Mouse (Mus musculus) heart, embryonic 14.5 days (tissue): ENCODE measurements around the gene Chst10. TPM values are rescaled to one million over a fixed set of nuclear protein-coding genes. Genes with fewer than 3 reads are reported as not detected.
A peak's percentile ranks its signal among the peaks of the same experiment; 100 is the strongest.

Source experiments
- ATAC-seq: fragments of 200-750 bp; cut with Nextera tagmentation; 2 replicates; pipeline ENCODE4 v1.8.0; 2017; ENCODE audit warnings: low read depth, moderate TSS enrichment; ENCODE audit not compliant: insufficient number of reproducible peaks, insufficient read depth, low FRiP score
- H3K27ac ChIP-seq, 2 experiments: fragments of 200-500 bp in 1 of 2; fragments of 300-500 bp in 1 of 2; sonication (generic) in 1 of 2; replicated peaks in 1 of 2; 2 replicates each; pipeline ENCODE4 v1.5.1; 2012 to 2014; ENCODE audit warnings: low read depth in 2 of 2, low read length in 2 of 2, control low read depth in 1 of 2, mild to moderate bottlenecking in 1 of 2, mixed read lengths in 1 of 2; ENCODE audit not compliant: control insufficient read depth in 1 of 2, insufficient read depth in 1 of 2
- H3K27me3 ChIP-seq: fragments of 300-500 bp; sonication (generic); 2 replicates; pipeline ENCODE4 v1.6.1; 2014; ENCODE audit warnings: mild to moderate bottlenecking, low read length, control low read depth; ENCODE audit not compliant: control insufficient read depth, insufficient read depth
- H3K36me3 ChIP-seq: fragments of 300-500 bp; sonication (generic); 2 replicates; pipeline ENCODE4 v1.6.1; 2014; ENCODE audit warnings: mild to moderate bottlenecking, control low read depth, low read length, mixed read lengths; ENCODE audit not compliant: control insufficient read depth, insufficient read depth
- H3K4me1 ChIP-seq, 2 experiments: fragments of 200-500 bp in 1 of 2; fragments of 300-500 bp in 1 of 2; sonication (generic) in 1 of 2; 2 replicates each; pipeline ENCODE4 v1.6.1; 2012 to 2014; ENCODE audit warnings: low read length in 2 of 2, control low read depth in 1 of 2, mixed read lengths in 1 of 2; ENCODE audit not compliant: control insufficient read depth in 2 of 2, insufficient read depth in 2 of 2
- H3K4me2 ChIP-seq: fragments of 300-500 bp; sonication (generic); 2 replicates; pipeline ENCODE4 v1.6.1; 2014; ENCODE audit warnings: mild to moderate bottlenecking, low read length
- H3K4me3 ChIP-seq, 2 experiments: fragments of 200-500 bp in 1 of 2; fragments of 300-500 bp in 1 of 2; sonication (generic) in 1 of 2; 2 replicates each; pipeline ENCODE4 v1.5.1; 2012 to 2014; ENCODE audit warnings: low read length in 2 of 2, mild to moderate bottlenecking in 2 of 2, control low read depth in 1 of 2, low read depth in 1 of 2, moderate library complexity in 1 of 2; ENCODE audit not compliant: control insufficient read depth in 1 of 2, insufficient read depth in 1 of 2
- H3K9ac ChIP-seq: fragments of 300-500 bp; sonication (generic); 2 replicates; pipeline ENCODE4 v1.6.1; 2014; ENCODE audit warnings: mild to moderate bottlenecking, low read length
- H3K9me3 ChIP-seq: fragments of 300-500 bp; sonication (generic); 2 replicates; pipeline ENCODE4 v1.6.1; 2016; ENCODE audit warnings: low read length, control low read depth; ENCODE audit not compliant: control insufficient read depth
- WGBS: fragments of 180-500 bp; shearing (Covaris S2); extraction: QIAGEN DNeasy Blood & Tissue Kit; methylation state at CpG from one replicate; pipeline ENCODE4 v1.1.7; 2014; 5-methylcytosine and 5-hydroxymethylcytosine counted together
- polyA plus RNA-seq: library from polyadenylated mRNA; unstranded; fragments of >200 nt; fragmentation: Nextera tagmentation; extraction: Ambion mirVana; gene quantifications from 2 replicates; pipeline ENCODE4 v1.2.1, GENCODE M21; 2014

The Chst10 gene
- polyA plus RNA-seq, 1 experiment from 2014 or later = 2.8 TPM

GRCm38 (mm10) chr1:38834899-38835298 lies 63.1 kb downstream of the Chst10 start:
- Histone ChIP-seq H3K27ac (no peak overlapping the region), H3K27me3 (peaks cover 26% of the 10 kb centered on the region), H3K9ac (no peak overlapping the region), H3K4me3 (no peak overlapping the region), H3K36me3 (no peaks in the 10 kb centered on the region), H3K4me1 (peaks cover 3 to 4% of the 10 kb centered on the region in 2 experiments; a peak in 1 of 4 replicates), H3K4me2 (peak overlapping the region; percentile 97), H3K9me3 (no peaks in the 10 kb centered on the region)
- WGBS = 36% methylated on average over 3 of the region's 3 CpGs
- ATAC-seq = no peak

DNA sequence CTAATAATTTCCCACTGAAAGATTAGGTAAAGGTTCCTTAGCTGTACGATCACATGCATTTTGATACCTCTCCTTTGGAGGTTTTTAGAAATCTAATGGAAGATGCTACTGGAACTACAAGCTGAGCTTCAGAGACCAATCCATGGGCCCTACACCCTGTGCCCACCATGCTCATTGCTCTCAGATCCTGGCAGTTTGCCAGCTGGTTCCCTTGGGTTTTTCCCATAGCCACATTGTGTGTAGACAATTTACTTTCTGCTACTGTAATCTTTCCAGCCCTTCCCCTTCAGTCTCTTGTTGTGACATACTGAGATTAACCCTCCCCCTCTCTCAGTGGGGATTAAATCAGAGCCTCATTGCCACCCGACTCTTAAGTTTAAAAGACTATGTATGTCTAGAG lies 73.0 kb downstream of the Chst10 start:
- Histone ChIP-seq H3K4me2 (no peak overlapping the region), H3K27ac (no peak overlapping the region), H3K27me3 (no peaks in the 10 kb centered on the region), H3K9ac (no peak overlapping the region), H3K9me3 (no peaks in the 10 kb centered on the region), H3K4me1 (no peaks in the 10 kb centered on the region), H3K4me3 (no peak overlapping the region), H3K36me3 (no peaks in the 10 kb centered on the region)
- no peak for ATAC-seq
- WGBS = 66% methylated on average over 2 of the region's 2 CpGs

- no peaks in the 10 kb centered on the region for H3K36me3 ChIP-seq
- WGBS = 71% methylated on average over 2 of the region's 2 CpGs
- no peak for ATAC-seq
Observed at GRCm38 (mm10) chr1:38823851-38824250, 74.1 kb downstream of the Chst10 start.

GRCm38 (mm10) chr1:38819691-38820090 lies 78.3 kb downstream of the Chst10 start:
- Histone ChIP-seq H3K9me3 (no peaks in the 10 kb centered on the region), H3K4me2 (no peak overlapping the region), H3K36me3 (0 out of 2 replicates have a peak, but pooled peaks cover 2% of the 10 kb centered on the region), H3K27me3 (no peaks in the 10 kb centered on the region), H3K4me1 (peaks cover 0 to 5% of the 10 kb centered on the region in 2 experiments; a peak in 1 of 4 replicates), H3K27ac (no peak overlapping the region), H3K4me3 (no peak overlapping the region), H3K9ac (no peak overlapping the region)
- ATAC-seq = no peak

More at GRCm38 (mm10) chr1:38823851-38824250, 74.1 kb downstream of the Chst10 start:
- Histone ChIP-seq H3K9ac (no peak overlapping the region), H3K9me3 (no peaks in the 10 kb centered on the region), H3K4me1 (no peaks in the 10 kb centered on the region), H3K4me2 (no peak overlapping the region), H3K4me3 (no peak overlapping the region), H3K27me3 (no peaks in the 10 kb centered on the region), H3K27ac (no peak overlapping the region)

DNA sequence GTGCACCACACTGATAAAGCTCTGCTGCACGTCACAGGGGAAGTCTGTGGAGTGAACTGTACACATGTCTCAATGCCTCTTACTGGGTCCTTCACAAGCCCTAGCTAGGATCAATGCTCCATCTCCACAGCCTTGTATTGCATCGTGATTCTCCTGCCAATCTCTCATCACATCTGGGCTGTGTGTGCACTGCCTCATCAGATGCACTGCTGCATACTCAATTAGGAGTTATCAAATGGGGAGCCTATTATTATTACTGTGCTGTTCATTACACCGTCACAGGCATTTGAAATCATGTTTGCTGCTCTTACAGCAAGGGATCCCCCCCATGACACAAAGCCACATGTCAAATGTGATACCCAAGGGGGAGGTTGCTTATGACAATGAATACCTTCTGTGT lies 80.3 kb downstream of the Chst10 start:
- 82% methylated on average over 3 of the region's 3 CpGs for WGBS
- Histone ChIP-seq H3K9me3 (no peaks in the 10 kb centered on the region), H3K27me3 (no peaks in the 10 kb centered on the region), H3K4me1 (peaks cover 0 to 5% of the 10 kb centered on the region in 2 experiments; a peak in 1 of 4 replicates), H3K36me3 (peaks cover 8% of the 10 kb centered on the region; the same call in 1 of the 2 replicates), H3K4me3 (no peak overlapping the region), H3K27ac (no peak overlapping the region), H3K4me2 (no peak overlapping the region), H3K9ac (no peak overlapping the region)
- ATAC-seq = no peak

DNA sequence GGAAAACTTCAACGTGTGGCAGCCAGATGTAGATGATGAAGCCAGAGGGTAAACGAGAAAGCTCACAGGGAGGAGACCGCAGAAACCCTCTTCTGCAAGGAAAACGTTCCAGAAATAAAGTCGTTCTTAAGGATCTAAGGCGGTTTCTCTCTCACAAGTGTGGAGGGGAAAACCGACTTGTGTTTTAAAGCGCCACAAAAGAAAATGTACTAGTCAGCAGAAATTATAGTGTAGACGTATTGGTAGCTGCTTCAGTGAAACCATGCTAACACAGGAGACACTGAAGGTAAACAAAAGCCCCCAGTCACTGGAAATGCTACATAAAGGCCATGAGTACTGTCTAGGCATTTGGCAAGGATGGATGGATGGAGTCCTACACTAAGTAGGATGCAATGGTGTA lies 80.7 kb downstream of the Chst10 start:
- Histone ChIP-seq H3K27ac (no peak overlapping the region), H3K9me3 (no peaks in the 10 kb centered on the region), H3K4me2 (no peak overlapping the region), H3K27me3 (no peaks in the 10 kb centered on the region), H3K4me1 (peaks cover 0 to 5% of the 10 kb centered on the region in 2 experiments; a peak in 1 of 4 replicates), H3K9ac (no peak overlapping the region), H3K4me3 (no peak overlapping the region), H3K36me3 (peaks cover 10% of the 10 kb centered on the region; the same call in 1 of the 2 replicates)
- ATAC-seq = no peak
- WGBS = 81% methylated on average over 9 of the region's 9 CpGs

GRCm38 (mm10) chr1:38816306-38816705 lies 81.7 kb downstream of the Chst10 start:
- 53% methylated on average over 4 of the region's 4 CpGs for WGBS
- Histone ChIP-seq H3K36me3 (peaks cover 16% of the 10 kb centered on the region; the same call in 1 of the 2 replicates), H3K4me1 (peaks cover 0 to 5% of the 10 kb centered on the region in 2 experiments; a peak in 1 of 4 replicates), H3K27ac (no peak overlapping the region), H3K9ac (no peak overlapping the region), H3K4me3 (no peak overlapping the region), H3K27me3 (no peaks in the 10 kb centered on the region), H3K4me2 (no peak overlapping the region), H3K9me3 (no peaks in the 10 kb centered on the region)
- ATAC-seq = no peak
